ENCODE assay signal across 17 mouse cellular contexts in the genomic region with DNA sequence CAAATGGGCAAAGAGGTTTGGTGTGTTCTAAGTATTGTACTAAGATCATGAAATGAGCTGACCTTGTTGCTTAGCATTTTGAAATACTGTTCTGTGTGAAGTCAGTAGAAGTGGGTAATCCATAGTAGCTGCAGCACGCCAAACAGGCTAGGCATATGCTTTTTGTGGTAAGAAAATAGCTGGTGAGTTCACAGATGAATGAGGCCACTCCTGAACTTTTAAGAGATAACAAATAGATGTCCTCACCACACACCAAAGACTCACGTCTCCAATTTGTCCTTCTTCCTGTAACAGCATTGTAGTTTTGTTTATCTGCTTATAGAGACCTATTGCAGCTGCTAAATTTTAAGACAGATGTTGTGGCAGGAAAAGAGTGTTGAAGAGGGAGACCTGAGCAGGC.
"Had no signal": no experiment of that assay in that cellular context is flagged by ENCODE, and none has a peak within 500 bp of the region (broad histone marks: within the 10 kb centered on the region; RNA-seq: fewer than 3 reads in every experiment).

No protein-coding gene starts in this region.

- H3K9me3 ChIP-seq: intestine, embryonic 15.5 days; limb, embryonic 10.5 days; liver, embryonic 15.5 days; neural tube, embryonic 12.5 days; stomach, embryonic 15.5 days had no signal

- H3K27ac ChIP-seq: intestine, embryonic 15.5 days; layer of hippocampus, adult 2 months; limb, embryonic 10.5 days; liver, embryonic 15.5 days; neural tube, embryonic 12.5 days; stomach, embryonic 15.5 days had no signal

- H3K4me2 ChIP-seq: intestine, embryonic 15.5 days; liver, embryonic 15.5 days; neural tube, embryonic 12.5 days; stomach, embryonic 15.5 days had no signal

- H3K9ac ChIP-seq: intestine, embryonic 15.5 days; liver, embryonic 15.5 days; neural tube, embryonic 12.5 days; stomach, embryonic 15.5 days had no signal

- H3K4me3 ChIP-seq: intestine, embryonic 15.5 days; layer of hippocampus, adult 2 months; limb, embryonic 10.5 days; liver, embryonic 15.5 days; myocyte; neural tube, embryonic 12.5 days; stomach, embryonic 15.5 days had no signal

- H3K4me1 ChIP-seq: intestine, embryonic 15.5 days; stomach, embryonic 15.5 days had no signal

- ATAC-seq: intestine, embryonic 15.5 days; lung, postnatal 0 days had no signal

- H3K36me3 ChIP-seq: intestine, embryonic 15.5 days; limb, embryonic 10.5 days; neural tube, embryonic 12.5 days; stomach, embryonic 15.5 days had no signal

- H3K27me3 ChIP-seq: intestine, embryonic 15.5 days; liver, embryonic 15.5 days; neural tube, embryonic 12.5 days; stomach, embryonic 15.5 days had no signal

- DNase-seq: kidney, adult 18-20 months; kidney, postnatal 10 days; kidney, postnatal 4 days; lung, adult 2 months; lung, postnatal 36 days; retina, postnatal 1 day; right cerebral cortex, postnatal 14 days; thymus, adult 2 months; thymus, postnatal 25 days had no signal
